Mouse (Mus musculus) ES-Bruce4 (cell line): Measurements from ENCODE around the gene P2ry4.

Source experiments
- CTCF ChIP-seq: IDR thresholded peaks from one replicate; pipeline ENCODE4 v1.8.1; 2011; ENCODE audit warnings: low read depth, low read length
- POLR2A ChIP-seq: IDR thresholded peaks from one replicate; pipeline ENCODE4 v1.8.1; 2011; ENCODE audit warnings: low read length; ENCODE audit not compliant: insufficient read depth

- TF ChIP-seq CTCF (no peak), POLR2A (no peak)
These were observed 30.5 kb upstream of the P2ry4 start for GRCm38 (mm10) chrX:100625146-100625545.
